ENCODE assay signal across 8 mouse cellular contexts in genomic region chr14:32492521-32492920, GRCm38 (mm10). TPM values are rescaled to one million over a fixed set of nuclear protein-coding genes. Genes with fewer than 3 reads are reported as not detected.
A peak's percentile ranks its signal among the peaks of the same experiment; 100 is the strongest.
DNase-seq lines count a peak whose midpoint lies in the region; ATAC-seq and TF ChIP-seq lines count a peak whose summit lies in the region.

No protein-coding gene starts in this region.

- WGBS in heart, embryonic 12.5 days = 22% methylated on average over 13 of the region's 13 CpGs
- WGBS in heart, embryonic 10.5 days = 23% methylated on average over 13 of the region's 13 CpGs
- 22% methylated on average over 13 of the region's 13 CpGs for WGBS in forebrain, embryonic 10.5 days
- WGBS in liver, embryonic 15.5 days (ENCODE audit: insufficient replicate concordance) = 7% methylated on average over 13 of the region's 13 CpGs
- WGBS in thymus, adult 2 months = 12% methylated on average over 13 of the region's 13 CpGs

- TF ChIP-seq CTCF in thymus, adult 2 months (IDR thresholded peaks at IDR 0.05; ENCODE audit: borderline replicate concordance, control insufficient read depth, extremely low read depth, insufficient read depth, low read length, poor library complexity) = no peak

- H3K9ac ChIP-seq in heart, embryonic 12.5 days = no peak overlapping the region
- no peak overlapping the region for H3K9ac ChIP-seq in liver, embryonic 15.5 days

- peaks cover 3% of the 10 kb centered on the region; the same call in 1 of the 2 replicates for H3K9me3 ChIP-seq in heart, embryonic 12.5 days (replicated peaks)
- H3K9me3 ChIP-seq in heart, embryonic 10.5 days = no peaks in the 10 kb centered on the region
- H3K9me3 ChIP-seq in forebrain, embryonic 10.5 days = no peaks in the 10 kb centered on the region
- H3K9me3 ChIP-seq in liver, embryonic 15.5 days (replicated peaks) = no peaks in the 10 kb centered on the region

- no peak for TF ChIP-seq POLR2A in thymus, adult 2 months (IDR thresholded peaks at IDR 0.05; ENCODE audit: control insufficient read depth, extremely low read depth, insufficient read depth, low read length, poor library complexity)

- no peaks in the 10 kb centered on the region for H3K36me3 ChIP-seq in heart, embryonic 12.5 days
- no peaks in the 10 kb centered on the region for H3K36me3 ChIP-seq in heart, embryonic 10.5 days
- no peaks in the 10 kb centered on the region for H3K36me3 ChIP-seq in forebrain, embryonic 10.5 days (replicated peaks)
- no peaks in the 10 kb centered on the region for H3K36me3 ChIP-seq in liver, embryonic 15.5 days (replicated peaks)
- no peaks in the 10 kb centered on the region for H3K36me3 ChIP-seq in thymus, adult 2 months (ENCODE audit: control insufficient read depth, insufficient read depth, low read length)

- ATAC-seq in heart, embryonic 12.5 days (ENCODE audit: insufficient number of reproducible peaks, low FRiP score) = no peak
- ATAC-seq in liver, embryonic 15.5 days (ENCODE audit: insufficient read depth) = no peak

- no peak for DNase-seq in heart, embryonic 10.5 days (ENCODE audit: low spot score)
- peak; percentile 62 for DNase-seq in CD4-positive, CD25-positive, alpha-beta regulatory T cell, adult 2 months (ENCODE audit: low read depth, low spot score)
- DNase-seq in forebrain, embryonic 10.5 days (ENCODE audit: extremely low spot score, low spot score) = no peak
- DNase-seq in right cerebral cortex, postnatal 36 days (ENCODE audit: low spot score in 2 of 2) = peak; percentile 34 to 38
- no peak for DNase-seq in spleen, postnatal 14 days (ENCODE audit: low spot score in 2 of 2)
- DNase-seq in thymus, adult 2 months = no peak

- H3K27me3 ChIP-seq in heart, embryonic 12.5 days (replicated peaks) = peaks cover 18% of the 10 kb centered on the region
- H3K27me3 ChIP-seq in heart, embryonic 10.5 days (ENCODE audit: insufficient read depth, poor library complexity, severe bottlenecking) = peaks cover 17% of the 10 kb centered on the region; the same call in 1 of the 2 replicates
- H3K27me3 ChIP-seq in forebrain, embryonic 10.5 days (ENCODE audit: poor library complexity, severe bottlenecking) = peaks cover 21% of the 10 kb centered on the region
- peaks cover 30% of the 10 kb centered on the region for H3K27me3 ChIP-seq in liver, embryonic 15.5 days
- H3K27me3 ChIP-seq in thymus, adult 2 months (ENCODE audit: control insufficient read depth, insufficient read depth, low read length) = no peaks in the 10 kb centered on the region

- H3K4me2 ChIP-seq in heart, embryonic 12.5 days = peak overlapping the region; percentile 56
- peak overlapping the region; percentile 29 for H3K4me2 ChIP-seq in liver, embryonic 15.5 days

- H3K27ac ChIP-seq in heart, embryonic 12.5 days (ENCODE audit: poor library complexity, severe bottlenecking) = no peak overlapping the region
- no peak overlapping the region for H3K27ac ChIP-seq in heart, embryonic 10.5 days
- no peak overlapping the region for H3K27ac ChIP-seq in forebrain, embryonic 10.5 days
- no peak overlapping the region for H3K27ac ChIP-seq in liver, embryonic 15.5 days (replicated peaks)
- no peak overlapping the region for H3K27ac ChIP-seq in thymus, adult 2 months (ENCODE audit: control insufficient read depth, insufficient read depth, low read length)

- 0 out of 2 replicates have a peak, but pooled peaks cover 3% of the 10 kb centered on the region for H3K4me1 ChIP-seq in heart, embryonic 12.5 days (replicated peaks)
- H3K4me1 ChIP-seq in heart, embryonic 10.5 days = no peaks in the 10 kb centered on the region
- peaks cover 4% of the 10 kb centered on the region; the same call in 1 of the 2 replicates for H3K4me1 ChIP-seq in forebrain, embryonic 10.5 days
- no peaks in the 10 kb centered on the region; the same call in 1 of the 2 replicates for H3K4me1 ChIP-seq in liver, embryonic 15.5 days (replicated peaks)
- no peaks in the 10 kb centered on the region for H3K4me1 ChIP-seq in thymus, adult 2 months (replicated peaks; ENCODE audit: control insufficient read depth, insufficient read depth, low read length)

- 0 out of 2 replicates have a peak overlapping the region, but pooled peaks have one; percentile 15 for H3K4me3 ChIP-seq in heart, embryonic 12.5 days
- no peak overlapping the region for H3K4me3 ChIP-seq in heart, embryonic 10.5 days
- H3K4me3 ChIP-seq in forebrain, embryonic 10.5 days = peak overlapping the region; percentile 0
- no peak overlapping the region for H3K4me3 ChIP-seq in liver, embryonic 15.5 days (replicated peaks)
- H3K4me3 ChIP-seq in thymus, adult 2 months (ENCODE audit: control insufficient read depth, insufficient read depth, low read length) = no peak overlapping the region

RNA-seq across cellular contexts. Expression of gene Ercc6, which starts 20.8 kb away (rescaled TPM):
- 15.1 and 19.6 TPM in 2 replicates for polyA plus RNA-seq in heart, embryonic 12.5 days (2016; fragmentation: Nextera tagmentation; extraction: Ambion mirVana)
- 16.5 and 23.5 TPM in 2 replicates for polyA plus RNA-seq in heart, embryonic 10.5 days (2016; fragmentation: Nextera tagmentation; extraction: Ambion mirVana)
- 28.9 TPM in 2 replicates for polyA plus RNA-seq in forebrain, embryonic 10.5 days (2016; fragmentation: Nextera tagmentation; extraction: Ambion mirVana)
- 5.6 and 6.0 TPM in 2 replicates for polyA plus RNA-seq in liver, embryonic 15.5 days (2015; fragmentation: Nextera tagmentation; extraction: Ambion mirVana)
- 9.4 and 12.1 TPM in 2 replicates for polyA plus RNA-seq in thymus, adult 2 months (2012; rRNA removed)

RNA-seq across cellular contexts. Expression of gene Chat, which starts 26.7 kb away (rescaled TPM):
- not detected in 2 replicates for polyA plus RNA-seq in heart, embryonic 12.5 days (2016; fragmentation: Nextera tagmentation; extraction: Ambion mirVana)
- 0.06 and 0.10 TPM in 2 replicates for polyA plus RNA-seq in heart, embryonic 10.5 days (2016; fragmentation: Nextera tagmentation; extraction: Ambion mirVana)
- not detected in 2 replicates for polyA plus RNA-seq in forebrain, embryonic 10.5 days (2016; fragmentation: Nextera tagmentation; extraction: Ambion mirVana)
- polyA plus RNA-seq in liver, embryonic 15.5 days (2015; fragmentation: Nextera tagmentation; extraction: Ambion mirVana) = not detected in 2 replicates
- polyA plus RNA-seq in thymus, adult 2 months (2012; rRNA removed) = 0.37 and 0.67 TPM in 2 replicates

RNA-seq across cellular contexts. Expression of gene Slc18a3, which starts 27.9 kb away (rescaled TPM):
- polyA plus RNA-seq in heart, embryonic 12.5 days (2016; fragmentation: Nextera tagmentation; extraction: Ambion mirVana) = 0.15 TPM in 2 replicates
- 0.06 and 0.24 TPM in 2 replicates for polyA plus RNA-seq in heart, embryonic 10.5 days (2016; fragmentation: Nextera tagmentation; extraction: Ambion mirVana)
- polyA plus RNA-seq in forebrain, embryonic 10.5 days (2016; fragmentation: Nextera tagmentation; extraction: Ambion mirVana) = 0.09 and 0.10 TPM in 2 replicates
- polyA plus RNA-seq in liver, embryonic 15.5 days (2015; fragmentation: Nextera tagmentation; extraction: Ambion mirVana) = not detected in 2 replicates
- polyA plus RNA-seq in thymus, adult 2 months (2012; rRNA removed) = 0.13 and 0.16 TPM in 2 replicates

Comparison
In these comparisons a context has a peak if more than half of its experiments do, and no peak if none do; other contexts are left out.
1. H3K4me3 ChIP-seq: peak in heart, embryonic 12.5 days (single experiment) and forebrain, embryonic 10.5 days (single experiment); none in heart, embryonic 10.5 days (single experiment), liver, embryonic 15.5 days (single experiment) and thymus, adult 2 months (single experiment).
2. DNase-seq: peak in CD4-positive, CD25-positive, alpha-beta regulatory T cell, adult 2 months (single experiment) and right cerebral cortex, postnatal 36 days (2 of 2); none in heart, embryonic 10.5 days (single experiment), forebrain, embryonic 10.5 days (single experiment), spleen, postnatal 14 days (0 of 2) and thymus, adult 2 months (single experiment).